Mouse (Mus musculus) heart, embryonic 14.5 days (tissue): ENCODE measurements around the gene Paip2b. TPM values are rescaled to one million over a fixed set of nuclear protein-coding genes. Genes with fewer than 3 reads are reported as not detected.

Experiments
- ATAC-seq: fragments of 200-750 bp; cut with Nextera tagmentation; 2 replicates; pipeline ENCODE4 v1.8.0; 2017; ENCODE audit warnings: low read depth, moderate TSS enrichment; ENCODE audit not compliant: insufficient number of reproducible peaks, insufficient read depth, low FRiP score
- H3K27ac ChIP-seq, 2 experiments: fragments of 200-500 bp in 1 of 2; fragments of 300-500 bp in 1 of 2; sonication (generic) in 1 of 2; replicated peaks in 1 of 2; 2 replicates each; pipeline ENCODE4 v1.5.1; 2012 to 2014; ENCODE audit warnings: low read depth in 2 of 2, low read length in 2 of 2, control low read depth in 1 of 2, mild to moderate bottlenecking in 1 of 2, mixed read lengths in 1 of 2; ENCODE audit not compliant: control insufficient read depth in 1 of 2, insufficient read depth in 1 of 2
- H3K27me3 ChIP-seq: fragments of 300-500 bp; sonication (generic); 2 replicates; pipeline ENCODE4 v1.6.1; 2014; ENCODE audit warnings: mild to moderate bottlenecking, low read length, control low read depth; ENCODE audit not compliant: control insufficient read depth, insufficient read depth
- H3K36me3 ChIP-seq: fragments of 300-500 bp; sonication (generic); 2 replicates; pipeline ENCODE4 v1.6.1; 2014; ENCODE audit warnings: mild to moderate bottlenecking, control low read depth, low read length, mixed read lengths; ENCODE audit not compliant: control insufficient read depth, insufficient read depth
- H3K4me1 ChIP-seq, 2 experiments: fragments of 200-500 bp in 1 of 2; fragments of 300-500 bp in 1 of 2; sonication (generic) in 1 of 2; 2 replicates each; pipeline ENCODE4 v1.6.1; 2012 to 2014; ENCODE audit warnings: low read length in 2 of 2, control low read depth in 1 of 2, mixed read lengths in 1 of 2; ENCODE audit not compliant: control insufficient read depth in 2 of 2, insufficient read depth in 2 of 2
- H3K4me2 ChIP-seq: fragments of 300-500 bp; sonication (generic); 2 replicates; pipeline ENCODE4 v1.6.1; 2014; ENCODE audit warnings: mild to moderate bottlenecking, low read length
- H3K4me3 ChIP-seq, 2 experiments: fragments of 200-500 bp in 1 of 2; fragments of 300-500 bp in 1 of 2; sonication (generic) in 1 of 2; 2 replicates each; pipeline ENCODE4 v1.5.1; 2012 to 2014; ENCODE audit warnings: low read length in 2 of 2, mild to moderate bottlenecking in 2 of 2, control low read depth in 1 of 2, low read depth in 1 of 2, moderate library complexity in 1 of 2; ENCODE audit not compliant: control insufficient read depth in 1 of 2, insufficient read depth in 1 of 2
- H3K9ac ChIP-seq: fragments of 300-500 bp; sonication (generic); 2 replicates; pipeline ENCODE4 v1.6.1; 2014; ENCODE audit warnings: mild to moderate bottlenecking, low read length
- H3K9me3 ChIP-seq: fragments of 300-500 bp; sonication (generic); 2 replicates; pipeline ENCODE4 v1.6.1; 2016; ENCODE audit warnings: low read length, control low read depth; ENCODE audit not compliant: control insufficient read depth
- WGBS: fragments of 180-500 bp; shearing (Covaris S2); extraction: QIAGEN DNeasy Blood & Tissue Kit; methylation state at CpG from one replicate; pipeline ENCODE4 v1.1.7; 2014; 5-methylcytosine and 5-hydroxymethylcytosine counted together
- polyA plus RNA-seq: library from polyadenylated mRNA; unstranded; fragments of >200 nt; fragmentation: Nextera tagmentation; extraction: Ambion mirVana; gene quantifications from 2 replicates; pipeline ENCODE4 v1.2.1, GENCODE M21; 2014

Paip2b gene
- polyA plus RNA-seq, 1 experiment from 2014 or later: 14.9 TPM

- H3K9ac ChIP-seq: no peak overlapping the region
- peaks cover 6 to 13% of the 10 kb centered on the region in 2 experiments; a peak in 3 of 4 replicates for H3K4me1 ChIP-seq
- H3K9me3 ChIP-seq: no peaks in the 10 kb centered on the region
- no peaks in the 10 kb centered on the region for H3K36me3 ChIP-seq
- 10% methylated on average over 5 of the region's 5 CpGs for WGBS
- H3K27ac ChIP-seq: no peak overlapping the region
- no peak overlapping the region for H3K4me3 ChIP-seq
- H3K27me3 ChIP-seq: no peaks in the 10 kb centered on the region
- no peak for ATAC-seq
- H3K4me2 ChIP-seq: no peak overlapping the region
Measured at GRCm38 (mm10) chr6:83779026-83779425, 52.5 kb downstream of the Paip2b start.

GRCm38 (mm10) chr6:83778306-83778705 lies 53.2 kb downstream of the Paip2b start:
- no peaks in the 10 kb centered on the region for H3K27me3 ChIP-seq
- H3K4me3 ChIP-seq: no peak overlapping the region
- H3K36me3 ChIP-seq: peaks cover 2% of the 10 kb centered on the region
- H3K9me3 ChIP-seq: no peaks in the 10 kb centered on the region
- no peak overlapping the region for H3K27ac ChIP-seq
- no peak overlapping the region for H3K4me2 ChIP-seq
- H3K4me1 ChIP-seq: peaks cover 7 to 17% of the 10 kb centered on the region in 2 experiments; a peak in 3 of 4 replicates
- 81% methylated on average over 7 of the region's 7 CpGs for whole genome bisulfite sequencing
- ATAC-seq: no peak
- H3K9ac ChIP-seq: no peak overlapping the region

- H3K27me3 ChIP-seq: no peaks in the 10 kb centered on the region
- peaks cover 7 to 17% of the 10 kb centered on the region in 2 experiments; a peak in 3 of 4 replicates for H3K4me1 ChIP-seq
- 1% methylated on average over 36 of the region's 45 CpGs for WGBS
- peak; percentile 92 for ATAC-seq
- H3K36me3 ChIP-seq: peaks cover 27% of the 10 kb centered on the region
- H3K27ac ChIP-seq: peak within 1 kb of the TSS; percentile 88 to 93
- H3K9me3 ChIP-seq: no peaks in the 10 kb centered on the region
- H3K4me2 ChIP-seq: peak within 1 kb of the TSS; percentile 88
- H3K4me3 ChIP-seq: peak within 1 kb of the TSS; percentile 63 to 78
- H3K9ac ChIP-seq: peak within 1 kb of the TSS; percentile 81
Measured at GRCm38 (mm10) chr6:83775638-83776293, 55.8 kb downstream of the Paip2b start, which contains the start of gene Tex261. Gene Tex261 (minus strand): TSS chr6:83775813.

GRCm38 (mm10) chr6:83774781-83775563 lies 56.6 kb downstream of the Paip2b start:
- H3K9me3 ChIP-seq: no peaks in the 10 kb centered on the region
- H3K4me2 ChIP-seq: peak overlapping the region; percentile 88
- under 1% methylated on average over 14 of the region's 14 CpGs for WGBS
- peak overlapping the region; percentile 81 for H3K9ac ChIP-seq
- H3K4me1 ChIP-seq: peaks cover 7 to 17% of the 10 kb centered on the region in 2 experiments; a peak in 3 of 4 replicates
- H3K4me3 ChIP-seq: peak overlapping the region; percentile 63 to 78
- no peak; the same call in 1 of the 2 replicates for ATAC-seq
- no peaks in the 10 kb centered on the region for H3K27me3 ChIP-seq
- peak overlapping the region; percentile 69 to 88 for H3K27ac ChIP-seq
- H3K36me3 ChIP-seq: peaks cover 34% of the 10 kb centered on the region

GRCm38 (mm10) chr6:83774126-83774525 lies 57.4 kb downstream of the Paip2b start:
- no peaks in the 10 kb centered on the region for H3K9me3 ChIP-seq
- peak overlapping the region; percentile 81 for H3K9ac ChIP-seq
- H3K4me1 ChIP-seq: peaks cover 7 to 17% of the 10 kb centered on the region in 2 experiments; a peak in 3 of 4 replicates
- H3K27me3 ChIP-seq: no peaks in the 10 kb centered on the region
- H3K4me2 ChIP-seq: peak overlapping the region; percentile 88
- H3K36me3 ChIP-seq: peaks cover 42% of the 10 kb centered on the region
- peak overlapping the region in 1 of 2 experiments; percentile 63; a peak in 1 of 4 replicates for H3K4me3 ChIP-seq
- 58% methylated on average over 9 of the region's 9 CpGs for WGBS
- no peak overlapping the region for H3K27ac ChIP-seq
- ATAC-seq: no peak

GRCm38 (mm10) chr6:83768485-83768884 lies 63.1 kb downstream of the Paip2b start:
- H3K27me3 ChIP-seq: peaks cover 7% of the 10 kb centered on the region
- no peaks in the 10 kb centered on the region for H3K9me3 ChIP-seq
- no peak overlapping the region for H3K4me3 ChIP-seq
- 63% methylated on average over 5 of the region's 5 CpGs for WGBS
- peaks cover 52% of the 10 kb centered on the region for H3K36me3 ChIP-seq
- peaks cover 6 to 11% of the 10 kb centered on the region in 2 experiments; a peak in 2 of 4 replicates for H3K4me1 ChIP-seq
- no peak overlapping the region for H3K4me2 ChIP-seq
- H3K9ac ChIP-seq: no peak overlapping the region
- H3K27ac ChIP-seq: no peak overlapping the region
- no peak for ATAC-seq

- Histone ChIP-seq H3K4me3 (no peak overlapping the region), H3K9me3 (no peaks in the 10 kb centered on the region), H3K36me3 (peaks cover 37% of the 10 kb centered on the region), H3K9ac (no peak overlapping the region), H3K27me3 (peaks cover 17% of the 10 kb centered on the region), H3K27ac (peak overlapping the region in 1 of 2 experiments; percentile 11; a peak in 1 of 4 replicates), H3K4me1 (peaks cover 13 to 19% of the 10 kb centered on the region in 2 experiments; a peak in 2 of 4 replicates), H3K4me2 (no peak overlapping the region)
- 28% methylated on average over 3 of the region's 3 CpGs for WGBS
- no peak for ATAC-seq
Measured at GRCm38 (mm10) chr6:83766982-83767381, 64.6 kb downstream of the Paip2b start.
